In genomic region chr8:64777925-64778324, GRCm38 (mm10) we compare ENCODE assay signal across 9 mouse cellular contexts. TPM values are rescaled to one million over a fixed set of nuclear protein-coding genes. Genes with fewer than 3 reads are reported as not detected.
ATAC-seq lines count a peak whose summit lies in the region.
"Had no signal": no experiment of that assay in that cellular context is flagged by ENCODE, and none has a peak within 500 bp of the region (broad histone marks: within the 10 kb centered on the region; RNA-seq: fewer than 3 reads in every experiment).

No protein-coding gene starts in this region.

- ATAC-seq in hindbrain, embryonic 16.5 days, result peak; percentile 48; the same call in 1 of the 2 replicates
- ATAC-seq in hindbrain, embryonic 13.5 days (ENCODE audit: low FRiP score), result no peak
- ATAC-seq in neural tube, embryonic 13.5 days (ENCODE audit: low read depth), result 0 out of 2 replicates have a peak, but pooled peaks have one; percentile 54
- no peak for ATAC-seq in neural tube, embryonic 15.5 days (ENCODE audit: low FRiP score)
- peak; percentile 44 to 46; a peak in 2 of 4 replicates for ATAC-seq in hematopoietic stem cell, adult 5-6 weeks (replicated peaks in 1 of 2; ENCODE audit: insufficient read depth in 1 of 2, low FRiP score in 2 of 2, low TSS enrichment in 1 of 2, low read depth in 1 of 2, poor library complexity in 2 of 2, severe bottlenecking in 2 of 2)
- ATAC-seq in frontal cortex, adult (ENCODE audit: low TSS enrichment), result no peak
- ATAC-seq in erythroid progenitor cell, adult 5-6 weeks (replicated peaks; ENCODE audit: low FRiP score, poor library complexity, severe bottlenecking), result no peak

- H3K4me1 ChIP-seq in hindbrain, embryonic 16.5 days (ENCODE audit: control insufficient read depth, insufficient read depth, low read depth, low read length), result no peaks in the 10 kb centered on the region
- 0 out of 2 replicates have a peak, but pooled peaks cover 2% of the 10 kb centered on the region for H3K4me1 ChIP-seq in hindbrain, embryonic 13.5 days (replicated peaks)
- H3K4me1 ChIP-seq in neural tube, embryonic 13.5 days (replicated peaks), result 0 out of 2 replicates have a peak, but pooled peaks cover 4% of the 10 kb centered on the region
- H3K4me1 ChIP-seq in neural tube, embryonic 15.5 days, result peaks cover 11% of the 10 kb centered on the region

- no peak overlapping the region for H3K27ac ChIP-seq in hindbrain, embryonic 16.5 days (ENCODE audit: low read depth, low read length)
- H3K27ac ChIP-seq in hindbrain, embryonic 13.5 days, result no peak overlapping the region
- H3K27ac ChIP-seq in neural tube, embryonic 13.5 days (replicated peaks), result 0 out of 2 replicates have a peak overlapping the region, but pooled peaks have one; percentile 10
- no peak overlapping the region for H3K27ac ChIP-seq in neural tube, embryonic 15.5 days (replicated peaks)
- H3K27ac ChIP-seq: embryonic facial prominence, embryonic 13.5 days; liver, embryonic 15.5 days had no signal

- H3K4me2 ChIP-seq in hindbrain, embryonic 16.5 days (ENCODE audit: low read length), result no peak overlapping the region
- no peak overlapping the region for H3K4me2 ChIP-seq in hindbrain, embryonic 13.5 days
- H3K4me2 ChIP-seq in neural tube, embryonic 13.5 days, result no peak overlapping the region
- H3K4me2 ChIP-seq in neural tube, embryonic 15.5 days, result no peak overlapping the region
- H3K4me2 ChIP-seq: embryonic facial prominence, embryonic 13.5 days; liver, embryonic 15.5 days had no signal

- no peak overlapping the region for H3K9ac ChIP-seq in hindbrain, embryonic 16.5 days (ENCODE audit: low read depth, low read length)
- H3K9ac ChIP-seq in hindbrain, embryonic 13.5 days, result no peak overlapping the region
- no peak overlapping the region for H3K9ac ChIP-seq in neural tube, embryonic 13.5 days
- H3K9ac ChIP-seq in neural tube, embryonic 15.5 days (replicated peaks), result no peak overlapping the region
- H3K9ac ChIP-seq: embryonic facial prominence, embryonic 13.5 days; liver, embryonic 15.5 days had no signal

- H3K4me3 ChIP-seq in hindbrain, embryonic 16.5 days (ENCODE audit: low read length), result no peak overlapping the region
- no peak overlapping the region for H3K4me3 ChIP-seq in hindbrain, embryonic 13.5 days
- no peak overlapping the region for H3K4me3 ChIP-seq in neural tube, embryonic 13.5 days
- H3K4me3 ChIP-seq in neural tube, embryonic 15.5 days (replicated peaks), result no peak overlapping the region
- H3K4me3 ChIP-seq: embryonic facial prominence, embryonic 13.5 days; liver, embryonic 15.5 days had no signal

- peaks cover 2% of the 10 kb centered on the region; the same call in 1 of the 2 replicates for H3K36me3 ChIP-seq in hindbrain, embryonic 16.5 days (ENCODE audit: control insufficient read depth, insufficient read depth, low read length)
- H3K36me3 ChIP-seq in hindbrain, embryonic 13.5 days, result peaks cover 10% of the 10 kb centered on the region
- H3K36me3 ChIP-seq in neural tube, embryonic 13.5 days, result 0 out of 2 replicates have a peak, but pooled peaks cover 4% of the 10 kb centered on the region
- H3K36me3 ChIP-seq in neural tube, embryonic 15.5 days, result no peaks in the 10 kb centered on the region
- H3K36me3 ChIP-seq: liver, embryonic 15.5 days had no signal

- 73% methylated on average over 9 of the region's 9 CpGs for WGBS in hindbrain, embryonic 16.5 days
- 68% methylated on average over 9 of the region's 9 CpGs for WGBS in hindbrain, embryonic 13.5 days
- WGBS in neural tube, embryonic 13.5 days, result 59% methylated on average over 9 of the region's 9 CpGs
- 58% methylated on average over 9 of the region's 9 CpGs for WGBS in neural tube, embryonic 15.5 days

- H3K9me3 ChIP-seq in hindbrain, embryonic 16.5 days (ENCODE audit: control insufficient read depth, low read length), result no peaks in the 10 kb centered on the region
- H3K9me3 ChIP-seq in hindbrain, embryonic 13.5 days, result no peaks in the 10 kb centered on the region
- no peaks in the 10 kb centered on the region for H3K9me3 ChIP-seq in neural tube, embryonic 13.5 days
- no peaks in the 10 kb centered on the region for H3K9me3 ChIP-seq in neural tube, embryonic 15.5 days (replicated peaks)
- H3K9me3 ChIP-seq: embryonic facial prominence, embryonic 13.5 days; liver, embryonic 15.5 days had no signal

- no peaks in the 10 kb centered on the region for H3K27me3 ChIP-seq in hindbrain, embryonic 16.5 days (replicated peaks; ENCODE audit: control insufficient read depth, insufficient read depth, low read length)
- no peaks in the 10 kb centered on the region for H3K27me3 ChIP-seq in hindbrain, embryonic 13.5 days
- no peaks in the 10 kb centered on the region for H3K27me3 ChIP-seq in neural tube, embryonic 13.5 days
- no peaks in the 10 kb centered on the region for H3K27me3 ChIP-seq in neural tube, embryonic 15.5 days (replicated peaks)
- H3K27me3 ChIP-seq: embryonic facial prominence, embryonic 13.5 days; liver, embryonic 15.5 days had no signal

RNA-seq across cellular contexts. Expression of gene Msmo1, which starts 44.3 kb away (rescaled TPM):
- polyA plus RNA-seq in hindbrain, embryonic 16.5 days (2015; fragmentation: Nextera tagmentation; extraction: Ambion mirVana), result 152 and 179 TPM in 2 replicates
- polyA plus RNA-seq in hindbrain, embryonic 13.5 days (2015; fragmentation: Nextera tagmentation; extraction: Ambion mirVana), result 131 and 139 TPM in 2 replicates
- 126 and 138 TPM in 2 replicates for polyA plus RNA-seq in neural tube, embryonic 13.5 days (2015; fragmentation: Nextera tagmentation; extraction: Ambion mirVana)
- 140 and 152 TPM in 2 replicates for polyA plus RNA-seq in neural tube, embryonic 15.5 days (2015; fragmentation: Nextera tagmentation; extraction: Ambion mirVana)
- total RNA-seq in hematopoietic stem cell, adult 5-6 weeks (2017), result 72.7 and 85.3 TPM in 2 replicates
- 19.3 and 24.1 TPM in 2 replicates for total RNA-seq in erythroid progenitor cell, adult 5-6 weeks (2015; ENCODE audit: low replicate concordance)
- 7.9 and 9.0 TPM in 2 replicates for total RNA-seq in erythroid progenitor cell, adult 5-6 weeks (2017; ENCODE audit: low replicate concordance)

Comparison
In these comparisons a context has a peak if more than half of its experiments do, and no peak if none do; other contexts are left out.
1. ATAC-seq: peak in hindbrain, embryonic 16.5 days (single experiment), neural tube, embryonic 13.5 days (single experiment) and hematopoietic stem cell, adult 5-6 weeks (2 of 2); none in hindbrain, embryonic 13.5 days (single experiment), neural tube, embryonic 15.5 days (single experiment), frontal cortex, adult (single experiment) and erythroid progenitor cell, adult 5-6 weeks (single experiment).